Mouse (Mus musculus) forebrain, postnatal 0 days (tissue): Measurements from ENCODE around the gene Adamts18. TPM values are rescaled to one million over a fixed set of nuclear protein-coding genes. Genes with fewer than 3 reads are reported as not detected.

Source experiments
- ATAC-seq: fragments of 200-750 bp; cut with Nextera tagmentation; 2 replicates; pipeline ENCODE4 v1.8.0; 2017; ENCODE audit warnings: mild to moderate bottlenecking, moderate library complexity
- DNase-seq: peaks from one replicate; pipeline ENCODE4 v3.0.0-alpha.2; 2015
- H3K27ac ChIP-seq: fragments of 300-500 bp; sonication (generic); 2 replicates; pipeline ENCODE4 v1.5.1; 2014; ENCODE audit warnings: low read depth, mild to moderate bottlenecking, antibody characterized with exemption, low read length, moderate library complexity, mixed read lengths
- H3K27me3 ChIP-seq: fragments of 300-500 bp; sonication (generic); 2 replicates; pipeline ENCODE4 v1.6.1; 2014; ENCODE audit warnings: mild to moderate bottlenecking, low read length, mixed read lengths; ENCODE audit not compliant: insufficient read depth
- H3K36me3 ChIP-seq: fragments of 300-500 bp; sonication (generic); 2 replicates; pipeline ENCODE4 v1.6.1; 2014; ENCODE audit warnings: mild to moderate bottlenecking, moderate library complexity; ENCODE audit not compliant: insufficient read depth
- H3K4me1 ChIP-seq: fragments of 300-500 bp; sonication (generic); 2 replicates; pipeline ENCODE4 v1.6.1; 2014; ENCODE audit warnings: antibody characterized with exemption; ENCODE audit not compliant: insufficient read depth
- H3K4me2 ChIP-seq: fragments of 300-500 bp; sonication (generic); 2 replicates; pipeline ENCODE4 v1.6.1; 2014; ENCODE audit warnings: low read depth, mild to moderate bottlenecking, moderate library complexity
- H3K4me3 ChIP-seq: fragments of 300-500 bp; sonication (generic); 2 replicates; pipeline ENCODE4 v1.5.1; 2014; ENCODE audit warnings: low read depth, low read length, mixed read lengths
- H3K9ac ChIP-seq: fragments of 300-500 bp; sonication (generic); 2 replicates; pipeline ENCODE4 v1.6.1; 2014; ENCODE audit warnings: mild to moderate bottlenecking
- H3K9me3 ChIP-seq: fragments of 300-500 bp; sonication (generic); 2 replicates; pipeline ENCODE4 v1.6.1; 2016; ENCODE audit warnings: low read length
- CTCF ChIP-seq: sonication (generic); IDR thresholded peaks from 2 replicates; pipeline ENCODE4 v1.5.1; 2016; ENCODE audit warnings: antibody characterized with exemption, control low read depth, low read depth
- WGBS: fragments of 180-500 bp; shearing (Covaris S2); extraction: QIAGEN DNeasy Blood & Tissue Kit; methylation state at CpG from one replicate; pipeline ENCODE4 v1.1.7; 2014; 5-methylcytosine and 5-hydroxymethylcytosine counted together
- polyA plus RNA-seq: library from polyadenylated mRNA; unstranded; fragments of >200 nt; fragmentation: Nextera tagmentation; extraction: Ambion mirVana; gene quantifications from 2 replicates; pipeline ENCODE4 v1.2.1, GENCODE M21; 2015
- total RNA-seq: library from RNA; depleted of rRNA; stranded (reverse); fragments of >200 nt; gene quantifications from 2 replicates; pipeline ENCODE4 v1.2.3, GENCODE M21; 2014

Gene Adamts18
- total and polyA plus RNA-seq, 2 experiments from 2014 or later, result 4.7 to 8.9 TPM

DNA sequence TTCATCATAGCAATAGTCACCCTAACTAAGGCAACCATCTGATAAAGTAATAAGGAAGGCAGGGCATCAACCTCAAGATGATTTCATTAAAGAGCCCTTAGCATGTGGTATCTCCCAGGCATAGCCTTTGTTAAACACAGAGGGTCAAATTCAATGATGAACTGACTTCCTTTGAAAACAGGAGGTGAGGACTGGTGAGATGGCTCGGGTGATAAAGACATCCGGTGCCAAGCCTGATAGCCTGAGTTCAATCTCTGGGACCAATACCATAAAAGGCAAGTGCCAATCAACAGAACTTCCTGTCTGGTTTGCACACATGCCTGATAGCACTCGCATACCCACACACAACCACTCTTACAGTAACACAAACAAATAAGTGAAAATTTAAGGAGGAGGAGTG, 169.2 kb downstream of the Adamts18 start:
- H3K9ac ChIP-seq, result no peak overlapping the region
- H3K9me3 ChIP-seq, result no peaks in the 10 kb centered on the region
- no peak overlapping the region for H3K4me3 ChIP-seq
- ATAC-seq (no peak), DNase-seq (no peak)
- no peak for TF ChIP-seq CTCF
- H3K4me1 ChIP-seq, result no peaks in the 10 kb centered on the region
- H3K27ac ChIP-seq, result no peak overlapping the region
- no peaks in the 10 kb centered on the region for H3K27me3 ChIP-seq
- H3K36me3 ChIP-seq, result no peaks in the 10 kb centered on the region
- H3K4me2 ChIP-seq, result no peak overlapping the region
- WGBS, result 90% methylated on average over 3 of the region's 3 CpGs

- TF ChIP-seq CTCF, result no peak
- WGBS, result 86% methylated on average over 1 of the region's 1 CpGs
- ATAC-seq (no peak), DNase-seq (no peak)
- Histone ChIP-seq H3K9ac (no peak overlapping the region), H3K9me3 (no peaks in the 10 kb centered on the region), H3K4me2 (no peak overlapping the region), H3K4me3 (no peak overlapping the region), H3K27me3 (no peaks in the 10 kb centered on the region), H3K4me1 (no peaks in the 10 kb centered on the region), H3K36me3 (no peaks in the 10 kb centered on the region), H3K27ac (no peak overlapping the region)
These were observed 171.7 kb downstream of the Adamts18 start for GRCm38 (mm10) chr8:113676811-113677210.

- Histone ChIP-seq H3K4me3 (no peak overlapping the region), H3K9me3 (no peaks in the 10 kb centered on the region), H3K4me1 (no peaks in the 10 kb centered on the region), H3K9ac (no peak overlapping the region), H3K4me2 (no peak overlapping the region), H3K27me3 (no peaks in the 10 kb centered on the region), H3K27ac (no peak overlapping the region), H3K36me3 (no peaks in the 10 kb centered on the region)
- ATAC-seq, result no peak
- no peak for TF ChIP-seq CTCF
- WGBS, result 25% methylated on average over 2 of the region's 2 CpGs
- no peak for DNase-seq
These were observed 173.3 kb downstream of the Adamts18 start for GRCm38 (mm10) chr8:113675281-113675680.

DNA sequence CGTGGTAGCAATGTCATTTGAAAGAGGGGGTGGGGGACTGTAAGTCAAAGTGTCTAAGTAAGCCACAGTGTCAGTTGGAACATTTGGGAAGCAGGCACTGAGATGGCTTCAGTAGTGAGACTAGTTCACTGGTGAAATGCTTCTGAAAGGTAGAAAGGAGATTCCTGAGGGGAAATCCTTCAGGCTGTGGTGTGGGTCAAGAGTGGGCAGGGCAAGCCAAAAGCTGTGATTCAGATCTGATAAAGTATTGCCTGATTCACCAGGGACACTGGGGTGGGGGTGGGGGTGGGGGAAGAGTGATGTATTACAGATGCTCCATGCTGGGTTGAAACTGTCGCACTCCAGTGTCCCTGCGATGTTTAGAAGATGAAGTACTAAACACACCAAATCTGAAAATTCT, 173.9 kb downstream of the Adamts18 start:
- H3K4me2 ChIP-seq, result no peak overlapping the region
- no peak overlapping the region for H3K4me3 ChIP-seq
- TF ChIP-seq CTCF, result no peak
- no peak overlapping the region for H3K27ac ChIP-seq
- no peak for DNase-seq
- no peaks in the 10 kb centered on the region for H3K36me3 ChIP-seq
- WGBS, result 73% methylated on average over 3 of the region's 3 CpGs
- no peak overlapping the region for H3K9ac ChIP-seq
- H3K27me3 ChIP-seq, result no peaks in the 10 kb centered on the region
- H3K4me1 ChIP-seq, result no peaks in the 10 kb centered on the region
- ATAC-seq, result no peak
- H3K9me3 ChIP-seq, result no peaks in the 10 kb centered on the region

GRCm38 (mm10) chr8:113673300-113673699, 175.2 kb downstream of the Adamts18 start:
- Histone ChIP-seq H3K36me3 (no peaks in the 10 kb centered on the region), H3K9ac (no peak overlapping the region), H3K27ac (no peak overlapping the region), H3K4me1 (no peaks in the 10 kb centered on the region), H3K27me3 (no peaks in the 10 kb centered on the region), H3K9me3 (no peaks in the 10 kb centered on the region), H3K4me2 (no peak overlapping the region), H3K4me3 (no peak overlapping the region)
- ATAC-seq (no peak), DNase-seq (no peak)
- WGBS, result 20% methylated on average over 3 of the region's 3 CpGs
- TF ChIP-seq CTCF, result no peak

- no peaks in the 10 kb centered on the region for H3K9me3 ChIP-seq
- no peak overlapping the region for H3K9ac ChIP-seq
- no peak overlapping the region for H3K27ac ChIP-seq
- no peaks in the 10 kb centered on the region for H3K4me1 ChIP-seq
- peak; percentile 34; the same call in 1 of the 2 replicates for ATAC-seq
- 36% methylated on average over 11 of the region's 11 CpGs for WGBS
- no peak for TF ChIP-seq CTCF
- peak; percentile 30 for DNase-seq
- H3K4me3 ChIP-seq, result no peak overlapping the region
- H3K4me2 ChIP-seq, result no peak overlapping the region
- no peaks in the 10 kb centered on the region for H3K36me3 ChIP-seq
- no peaks in the 10 kb centered on the region for H3K27me3 ChIP-seq
These were observed 175.8 kb downstream of the Adamts18 start for GRCm38 (mm10) chr8:113672599-113673255.

- H3K4me3 ChIP-seq, result no peak overlapping the region
- DNase-seq (no peak), ATAC-seq (no peak)
- no peaks in the 10 kb centered on the region for H3K27me3 ChIP-seq
- TF ChIP-seq CTCF, result 0 out of 2 replicates have a peak, but pooled peaks have one; percentile 9
- 90% methylated on average over 10 of the region's 10 CpGs for WGBS
- H3K27ac ChIP-seq, result no peak overlapping the region
- H3K9ac ChIP-seq, result no peak overlapping the region
- no peaks in the 10 kb centered on the region for H3K36me3 ChIP-seq
- H3K4me1 ChIP-seq, result no peaks in the 10 kb centered on the region
- H3K4me2 ChIP-seq, result no peak overlapping the region
- H3K9me3 ChIP-seq, result no peaks in the 10 kb centered on the region
These were observed 178.6 kb downstream of the Adamts18 start for GRCm38 (mm10) chr8:113669924-113670323.
